Mouse (Mus musculus) cerebellum, postnatal 10 days (tissue): ENCODE data around the gene Nob1.
A peak's percentile ranks its signal among the peaks of the same experiment; 100 is the strongest.

ENCODE experiments used
- DNase-seq, 2 experiments: peaks; one replicate each; pipeline ENCODE4 v3.0.0; 2021; ENCODE audit warnings: mixed read lengths in 2 of 2

The Nob1 gene

DNA sequence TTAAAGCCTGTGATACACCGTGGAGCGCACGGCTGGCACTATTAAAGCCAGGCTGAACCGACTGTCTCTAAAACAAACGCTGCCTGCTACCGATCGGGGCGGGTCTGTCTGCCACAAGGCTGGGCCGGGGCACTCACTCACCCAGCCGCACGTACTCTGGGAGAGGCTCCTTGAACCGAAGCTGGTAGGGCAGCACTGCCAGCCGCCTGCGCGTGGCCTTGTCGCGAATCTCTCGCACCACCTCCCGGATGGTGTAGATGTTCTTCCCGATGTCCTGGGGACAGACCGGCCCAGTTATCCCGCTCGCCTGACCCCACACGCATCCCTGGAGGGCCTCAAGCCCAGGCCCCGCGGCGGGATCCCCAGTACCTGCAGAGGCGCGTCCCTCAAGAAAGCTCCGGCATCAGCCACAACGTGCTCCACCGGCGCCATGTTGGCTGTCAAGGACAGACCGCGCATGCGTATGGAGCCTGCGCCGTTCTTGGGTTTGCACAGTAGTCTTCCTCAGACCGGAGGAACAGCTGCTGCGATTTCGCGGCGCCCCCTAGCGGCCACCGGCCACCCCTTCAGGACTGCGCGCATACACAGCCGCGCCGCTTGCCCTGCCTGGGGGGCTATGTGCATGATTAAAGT is at the start of gene Nob1:
Gene Nob1 (minus strand): TSS at position 455 of the 633 bp plus-strand sequence.
- DNase-seq = peak; percentile 99

- DNase-seq = no peak
Observed at GRCm38 (mm10) chr8:107473369-107473768, 48.5 kb upstream of the Nob1 start.

DNA sequence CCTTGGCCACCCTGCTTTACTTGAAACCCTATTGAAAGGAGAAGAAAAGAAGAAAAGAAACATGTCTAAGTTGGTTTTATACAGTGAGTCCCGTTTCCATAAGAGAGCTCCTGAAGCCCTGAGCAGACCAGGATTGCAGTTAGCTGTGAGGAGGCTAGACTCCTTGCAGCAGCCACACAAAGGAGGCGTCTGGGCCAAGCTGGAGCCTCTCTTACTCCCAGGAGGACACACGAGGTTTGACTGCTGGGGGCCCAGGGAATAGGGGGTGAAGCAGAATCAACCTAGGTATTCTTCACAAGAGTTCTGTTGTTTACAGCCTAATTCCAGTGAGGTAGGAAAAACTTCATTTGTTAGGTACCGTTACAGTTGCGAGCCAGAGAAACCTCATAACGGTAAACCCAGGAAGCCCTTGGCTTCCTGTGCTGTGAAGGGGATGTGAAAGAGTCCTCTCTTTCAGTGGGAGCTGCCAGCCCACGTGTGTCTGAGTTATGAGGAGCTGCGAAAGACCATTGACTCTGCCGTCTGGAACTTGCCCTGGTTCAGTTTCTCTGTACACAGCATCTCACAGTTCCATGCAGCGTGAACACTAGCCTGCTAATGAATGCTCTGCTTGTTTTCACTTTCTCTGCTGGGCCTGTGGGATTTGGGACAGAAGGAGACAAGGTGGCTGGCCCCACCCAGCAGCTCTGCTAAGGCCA is 47.7 kb upstream of the Nob1 start:
- peak in 1 of 2 experiments; percentile 24 for DNase-seq

GRCm38 (mm10) chr8:107470302-107470701 is 45.5 kb upstream of the Nob1 start:
- DNase-seq = peak; percentile 35 to 46

DNA sequence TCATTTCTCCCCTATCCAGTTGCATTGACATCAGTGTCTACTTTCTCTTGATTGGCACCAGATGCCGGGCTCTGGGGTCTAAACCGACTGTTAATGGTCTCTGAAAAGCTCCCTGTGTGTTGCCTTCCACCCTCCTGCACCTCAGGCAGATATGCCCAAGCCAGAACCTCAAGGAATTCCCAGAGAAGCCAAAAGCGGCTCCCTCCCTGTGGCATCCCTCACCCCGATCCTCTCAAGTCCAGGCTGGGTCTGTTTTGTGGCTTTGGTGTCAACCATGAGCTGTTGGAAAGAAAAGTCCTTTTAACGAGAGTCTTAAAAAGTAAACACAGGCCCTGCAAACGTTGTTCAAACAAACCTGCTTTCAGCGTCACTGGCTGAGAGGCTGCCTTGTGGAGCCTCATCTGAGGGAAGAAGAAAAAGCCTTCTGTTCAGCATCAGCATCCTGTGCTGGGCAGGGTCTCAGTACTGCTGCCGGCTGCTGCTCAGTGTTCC is 44.0 kb upstream of the Nob1 start:
- DNase-seq = no peak

DNA sequence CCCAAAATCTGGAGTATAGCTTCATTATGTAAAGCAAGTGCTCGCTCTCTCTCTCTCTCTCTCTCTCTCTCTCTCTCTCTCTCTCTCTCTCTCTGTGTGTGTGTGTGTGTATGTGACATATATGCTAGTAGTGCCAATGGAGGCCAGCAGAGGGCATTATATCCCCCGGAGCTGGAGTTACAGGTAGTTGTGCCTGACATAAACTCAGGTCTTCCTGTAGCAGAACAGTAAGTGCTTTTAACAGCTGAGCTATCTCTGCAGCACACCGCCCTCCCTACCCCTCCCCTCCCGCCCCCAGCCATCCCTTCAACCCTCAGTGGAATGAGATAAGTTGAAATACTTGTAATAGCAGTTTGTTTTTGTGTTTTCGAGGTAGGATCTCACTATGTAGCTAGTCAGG is 41.8 kb upstream of the Nob1 start:
- no peak for DNase-seq

DNA sequence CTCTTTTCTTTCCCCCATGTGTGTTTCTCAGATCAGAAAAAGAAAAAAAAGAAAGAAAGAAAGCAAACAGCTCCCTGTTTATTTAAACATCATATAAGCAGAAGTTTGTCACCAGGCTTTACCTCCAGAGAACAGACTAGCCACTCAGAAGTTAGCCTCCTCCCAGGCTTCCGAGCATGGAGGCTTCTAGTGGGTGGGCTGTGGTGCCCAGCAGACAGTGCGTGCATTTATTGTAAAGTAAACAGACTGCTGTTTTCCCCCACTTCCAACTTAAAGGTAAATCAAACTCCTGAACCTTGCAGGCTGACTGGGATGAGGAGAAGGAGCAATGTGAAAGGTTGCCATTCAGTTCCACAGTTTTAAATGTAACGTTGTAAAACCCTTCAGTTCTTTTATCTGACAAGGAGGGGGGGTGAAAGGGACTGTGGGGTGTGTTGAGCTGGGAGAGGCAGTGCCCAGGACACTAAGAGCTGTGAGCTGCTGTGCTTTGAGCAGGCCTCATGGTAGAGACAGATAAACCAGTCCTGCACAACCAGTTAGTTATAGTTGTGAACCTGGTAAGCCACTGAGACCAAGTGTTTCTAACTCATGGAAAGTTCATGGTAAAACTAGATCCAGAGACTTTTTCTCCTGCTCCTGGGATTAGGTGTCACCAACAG is 40.6 kb upstream of the Nob1 start:
- no peak for DNase-seq

DNA sequence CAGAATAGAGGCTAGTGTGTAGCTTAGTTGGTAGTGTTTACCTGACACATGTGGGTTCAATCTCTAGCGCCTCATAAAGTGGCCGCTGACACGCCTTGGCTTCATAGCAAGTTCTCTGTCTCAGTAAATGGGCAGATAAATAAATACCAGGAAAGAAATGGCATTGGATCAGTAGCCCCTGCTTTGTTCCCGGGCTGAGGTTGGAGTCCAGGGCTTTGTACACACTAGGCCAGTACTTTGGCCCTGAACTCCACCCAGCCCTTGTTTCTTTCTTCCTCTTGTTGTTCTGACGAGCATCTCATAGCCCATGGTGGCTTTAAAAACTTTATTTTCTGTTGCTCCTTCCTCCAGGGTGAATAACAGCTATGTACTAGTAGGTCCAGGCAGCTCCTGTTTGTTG is 37.6 kb upstream of the Nob1 start:
- no peak for DNase-seq

DNA sequence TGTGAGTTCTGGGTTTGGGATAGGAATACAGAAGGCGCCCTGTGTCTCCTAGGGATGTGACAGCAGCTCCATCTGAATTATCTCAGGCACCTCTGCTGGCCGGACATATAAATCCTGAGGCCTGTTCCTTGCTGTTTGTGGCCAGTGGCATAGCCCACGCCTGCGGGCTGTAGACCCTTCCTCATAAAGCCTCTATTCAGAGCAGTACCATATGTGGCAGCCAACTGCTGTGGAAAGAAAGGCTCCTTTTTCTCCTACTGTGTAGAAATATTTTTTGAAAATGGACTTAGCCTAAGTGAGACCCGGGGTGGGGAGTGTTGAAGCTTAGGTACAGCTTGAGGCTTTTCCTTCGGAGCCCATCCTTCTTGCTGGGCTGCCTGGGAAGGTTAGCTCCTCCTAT is 33.4 kb upstream of the Nob1 start:
- DNase-seq = no peak

DNA sequence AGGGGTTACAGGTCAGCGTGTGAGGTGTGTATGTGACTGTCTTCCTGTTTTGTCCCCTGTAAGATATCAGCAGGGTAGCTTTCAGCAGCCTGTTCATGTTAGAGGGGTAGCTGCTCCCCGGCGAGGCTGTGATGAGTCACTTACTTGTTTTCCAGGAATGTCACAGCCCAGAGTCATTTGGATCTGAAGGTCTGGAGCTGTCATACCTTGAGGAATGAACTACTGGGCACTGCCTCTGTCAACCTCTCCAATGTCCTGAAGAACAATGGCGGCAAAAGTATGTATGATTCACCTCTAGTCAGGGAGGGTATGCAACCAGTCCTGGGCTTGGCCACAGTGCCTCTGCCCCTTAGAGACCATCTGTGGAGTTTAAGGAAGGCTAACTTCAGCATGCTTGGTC is 32.9 kb upstream of the Nob1 start:
- DNase-seq = no peak

DNA sequence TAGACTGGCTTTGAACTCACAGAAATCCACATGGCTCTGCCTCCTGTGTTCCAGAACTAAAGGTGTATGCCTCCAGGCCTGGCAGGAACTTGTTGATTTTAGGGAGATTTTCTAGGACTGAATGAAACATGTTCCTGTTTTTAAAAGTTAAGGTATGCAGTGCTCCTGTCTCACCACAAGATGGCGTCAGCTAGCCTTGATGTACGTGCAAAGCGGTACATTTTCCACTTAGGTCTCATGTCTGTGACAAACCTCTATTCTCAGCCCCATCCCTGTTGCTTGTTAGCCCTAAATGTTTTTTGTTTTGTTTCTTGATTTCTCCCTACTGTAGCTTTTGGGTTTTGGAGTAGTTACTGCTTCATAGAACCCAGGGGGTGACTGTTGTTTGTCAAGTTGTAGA is 30.4 kb upstream of the Nob1 start:
- peak; percentile 59 to 66 for DNase-seq

GRCm38 (mm10) chr8:107453386-107453785 is 28.5 kb upstream of the Nob1 start:
- no peak for DNase-seq

GRCm38 (mm10) chr8:107451414-107452066 is 26.7 kb upstream of the Nob1 start:
- DNase-seq = no peak

GRCm38 (mm10) chr8:107449655-107450054 is 24.8 kb upstream of the Nob1 start:
- DNase-seq = no peak

GRCm38 (mm10) chr8:107449130-107449529 is 24.3 kb upstream of the Nob1 start:
- DNase-seq = no peak

DNA sequence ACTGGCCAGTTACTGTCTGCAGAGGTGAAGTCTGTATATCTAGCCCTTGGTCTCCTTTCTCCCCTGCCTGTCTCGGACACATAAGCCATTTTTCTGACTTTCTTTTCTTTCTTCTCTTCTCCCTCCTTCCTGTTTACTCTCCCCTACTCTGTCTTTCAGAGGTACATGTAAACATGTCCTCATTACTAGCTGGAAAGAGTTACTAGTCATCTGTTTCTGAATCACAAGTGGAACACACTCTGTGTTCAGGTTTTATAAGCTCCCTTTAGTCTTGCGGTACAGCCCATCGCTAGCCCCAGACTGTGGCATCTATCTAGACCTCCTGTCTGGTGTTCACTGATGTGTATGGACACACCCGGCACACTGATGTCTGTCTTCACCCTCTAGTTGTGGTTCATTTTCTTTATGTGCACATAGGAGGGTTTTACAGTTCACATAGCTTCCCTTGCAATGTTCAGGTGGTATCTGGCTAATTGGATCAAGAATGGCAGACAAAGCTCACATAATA is 23.6 kb upstream of the Nob1 start:
- no peak for DNase-seq

GRCm38 (mm10) chr8:107447713-107448112 is 22.9 kb upstream of the Nob1 start:
- no peak for DNase-seq

DNA sequence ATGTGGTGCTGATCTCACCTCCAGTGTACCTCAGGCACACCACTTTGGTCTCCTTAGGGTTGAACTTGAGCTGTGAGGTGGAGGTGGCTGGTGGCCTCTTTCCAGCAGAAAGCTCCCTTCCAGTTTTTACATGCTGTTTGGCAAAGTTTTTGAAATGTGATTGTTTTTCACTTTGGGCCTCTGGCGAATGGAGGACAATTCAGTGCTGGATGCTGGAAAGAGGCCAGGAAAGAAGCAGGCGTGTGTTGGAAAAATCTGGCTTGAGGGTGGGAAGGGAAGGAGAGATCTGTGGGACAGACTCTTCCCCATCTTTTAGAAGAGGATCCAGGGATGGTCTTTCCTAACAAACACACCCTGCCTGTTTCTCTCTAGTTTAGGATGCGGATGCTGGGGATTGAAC is 19.8 kb upstream of the Nob1 start:
- DNase-seq = no peak

- DNase-seq = no peak
Observed at GRCm38 (mm10) chr8:107439880-107440625, 15.2 kb upstream of the Nob1 start.

DNA sequence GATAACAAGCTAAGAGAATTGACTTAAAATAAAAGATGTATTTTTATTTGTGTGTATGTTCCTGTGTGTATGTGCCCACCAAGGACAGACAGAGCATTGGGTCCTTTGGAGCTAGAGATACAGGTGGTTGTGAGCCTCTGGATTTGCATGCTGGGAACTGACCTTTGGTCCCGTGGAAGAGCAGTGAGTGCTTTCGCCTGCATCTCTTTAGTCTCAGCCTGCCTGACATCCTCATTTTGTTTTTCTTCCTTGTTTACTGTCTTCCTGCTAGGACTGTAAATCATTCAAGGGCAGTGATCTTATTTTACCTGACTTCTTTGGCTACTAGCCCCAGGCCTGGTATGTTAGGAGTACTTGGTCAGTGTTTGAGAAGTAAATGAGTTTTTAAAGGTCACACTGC is 12.9 kb upstream of the Nob1 start:
- no peak for DNase-seq

DNA sequence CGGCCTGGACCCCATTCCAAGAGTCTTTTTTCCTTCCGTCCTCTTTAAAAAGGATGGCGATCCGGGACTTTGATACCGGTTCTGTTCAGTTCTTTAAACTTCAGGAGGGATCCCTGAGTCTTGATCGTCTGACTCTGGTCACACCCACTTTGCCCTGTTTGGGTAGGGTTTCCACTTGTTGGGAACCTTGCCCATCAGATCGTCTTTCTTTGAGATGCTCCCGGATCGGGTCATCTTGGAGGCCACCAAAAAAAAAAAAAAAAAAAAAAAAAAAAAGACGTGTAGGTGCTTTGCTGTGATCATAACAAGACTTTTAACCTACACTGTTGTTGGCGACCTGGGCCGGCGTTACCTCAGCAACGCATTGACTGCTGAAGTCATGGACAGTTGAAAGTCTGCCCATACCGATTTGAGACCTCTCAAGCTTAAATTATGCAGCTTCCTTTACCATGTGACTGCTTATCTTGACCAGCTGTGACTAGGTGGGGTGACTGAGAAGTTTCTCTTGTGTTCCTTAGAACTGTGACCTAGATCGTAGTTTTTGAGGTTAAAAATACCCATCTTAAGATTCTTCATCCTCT is 12.1 kb upstream of the Nob1 start:
- DNase-seq = no peak
